Mouse (Mus musculus): Measurements from ENCODE around the gene Ccdc14. TPM values are rescaled to one million over a fixed set of nuclear protein-coding genes. Genes with fewer than 3 reads are reported as not detected.

Ccdc14 gene
- total RNA-seq, 2 experiments from 2014 or later: 2.3 to 2.7 TPM

Other genes starting within 250 kb of the Ccdc14 start
- 10 to 100 TPM in 1 of 2 experiments, 1 to 10 TPM in 1; 6.1 to 17.5 TPM for gene Kalrn, start 117.1 kb upstream of the Ccdc14 start, total RNA-seq (2021)
- gene Ropn1, start 40.7 kb upstream of the Ccdc14 start, total RNA-seq (2021): not detected
- 10 to 100 TPM; 37.8 to 45.8 TPM for gene Mylk, start 54.6 kb downstream of the Ccdc14 start, total RNA-seq (2021)